In the genomic region with DNA sequence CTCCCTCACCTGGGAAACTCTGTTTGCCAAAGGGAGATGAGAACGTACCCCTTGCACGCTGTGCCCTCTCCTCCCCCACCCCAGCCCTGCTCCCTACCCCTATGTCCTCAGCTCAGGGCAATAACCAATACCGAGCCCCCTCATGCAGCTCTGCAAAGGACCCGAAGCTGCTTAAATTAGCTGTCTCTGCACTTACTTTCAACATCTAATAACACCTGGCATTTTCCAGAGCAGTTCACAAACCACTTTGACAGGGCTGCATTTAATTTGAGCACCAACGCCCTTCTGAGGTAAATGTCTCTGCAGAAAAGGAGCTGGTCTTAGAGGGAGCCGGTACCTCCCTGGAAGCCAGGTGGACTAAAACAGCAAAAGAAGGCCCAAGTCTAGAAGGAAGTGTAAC, we compare ENCODE assay signal across 19 mouse cellular contexts. TPM values are rescaled to one million over a fixed set of nuclear protein-coding genes. Genes with fewer than 3 reads are reported as not detected.
A peak's percentile ranks its signal among the peaks of the same experiment; 100 is the strongest.
DNase-seq lines count a peak whose midpoint lies in the region; ATAC-seq lines count a peak whose summit lies in the region.
"Had no signal": no experiment of that assay in that cellular context is flagged by ENCODE, and none has a peak within 500 bp of the region (broad histone marks: within the 10 kb centered on the region; RNA-seq: fewer than 3 reads in every experiment).

No protein-coding gene starts in this region.

- no peak for ATAC-seq in forebrain, embryonic 14.5 days
- no peak for ATAC-seq in midbrain, embryonic 14.5 days (ENCODE audit: low FRiP score, low TSS enrichment)
- ATAC-seq in limb, embryonic 11.5 days (ENCODE audit: insufficient number of reproducible peaks, low FRiP score, low TSS enrichment, low read depth): 0 out of 2 replicates have a peak, but pooled peaks have one; percentile 29
- ATAC-seq: forebrain, embryonic 16.5 days; lung, postnatal 0 days had no signal

- H3K4me1 ChIP-seq in forebrain, embryonic 10.5 days: peaks cover 32% of the 10 kb centered on the region
- H3K4me1 ChIP-seq in forebrain, embryonic 14.5 days (ENCODE audit: control insufficient read depth, insufficient read depth, low read length): no peaks in the 10 kb centered on the region
- peaks cover 14% of the 10 kb centered on the region for H3K4me1 ChIP-seq in midbrain, embryonic 10.5 days
- H3K4me1 ChIP-seq in midbrain, embryonic 14.5 days (ENCODE audit: control insufficient read depth, insufficient read depth, low read length): no peaks in the 10 kb centered on the region
- peaks cover 12% of the 10 kb centered on the region for H3K4me1 ChIP-seq in limb, embryonic 11.5 days (ENCODE audit: control insufficient read depth, insufficient read depth, low read length)

- H3K27ac ChIP-seq in forebrain, embryonic 10.5 days: no peak overlapping the region
- no peak overlapping the region for H3K27ac ChIP-seq in forebrain, embryonic 14.5 days (ENCODE audit: low read depth, low read length)
- H3K27ac ChIP-seq in midbrain, embryonic 10.5 days (replicated peaks): no peak overlapping the region
- H3K27ac ChIP-seq in midbrain, embryonic 14.5 days (replicated peaks; ENCODE audit: low read depth, low read length): no peak overlapping the region
- no peak overlapping the region for H3K27ac ChIP-seq in limb, embryonic 11.5 days (replicated peaks; ENCODE audit: low read depth, low read length)
- H3K27ac ChIP-seq: gastrocnemius, adult 2 months; hindbrain, embryonic 13.5 days; limb, embryonic 13.5 days had no signal

- peak; percentile 10 for DNase-seq in forebrain, embryonic 10.5 days (ENCODE audit: extremely low spot score, low spot score)
- no peak for DNase-seq in forebrain, embryonic 14.5 days (ENCODE audit: low spot score)
- peak; percentile 3 for DNase-seq in midbrain, embryonic 10.5 days (ENCODE audit: low spot score)
- no peak for DNase-seq in midbrain, embryonic 14.5 days
- DNase-seq in limb, embryonic 11.5 days (ENCODE audit: low spot score): no peak
- DNase-seq in thymus, postnatal 36 days: peak; percentile 68 to 76
- no peak for DNase-seq in embryo, embryonic 9.5 days (ENCODE audit: extremely low spot score)
- no peak for DNase-seq in urinary bladder, adult 2 months (ENCODE audit: low spot score)
- DNase-seq: adrenal gland, postnatal 36 days; cerebellum, adult 11 months; gastrocnemius, adult 2 months had no signal

- 51% methylated on average over 6 of the region's 6 CpGs for WGBS in forebrain, embryonic 10.5 days
- 50% methylated on average over 6 of the region's 6 CpGs for WGBS in forebrain, embryonic 14.5 days
- 53% methylated on average over 6 of the region's 6 CpGs for WGBS in midbrain, embryonic 10.5 days
- WGBS in midbrain, embryonic 14.5 days: 56% methylated on average over 6 of the region's 6 CpGs
- WGBS in limb, embryonic 11.5 days: 12% methylated on average over 6 of the region's 6 CpGs

- no peaks in the 10 kb centered on the region for H3K36me3 ChIP-seq in forebrain, embryonic 10.5 days (replicated peaks)
- H3K36me3 ChIP-seq in forebrain, embryonic 14.5 days (ENCODE audit: control insufficient read depth, insufficient read depth, low read length): no peaks in the 10 kb centered on the region
- H3K36me3 ChIP-seq in midbrain, embryonic 10.5 days: no peaks in the 10 kb centered on the region
- no peaks in the 10 kb centered on the region for H3K36me3 ChIP-seq in midbrain, embryonic 14.5 days (ENCODE audit: control insufficient read depth, insufficient read depth, low read length)
- no peaks in the 10 kb centered on the region for H3K36me3 ChIP-seq in limb, embryonic 11.5 days (ENCODE audit: control insufficient read depth, insufficient read depth, low read length)
- H3K36me3 ChIP-seq: G1E; heart, embryonic 12.5 days; hindbrain, embryonic 13.5 days; limb, embryonic 13.5 days had no signal

- H3K4me3 ChIP-seq in forebrain, embryonic 10.5 days: no peak overlapping the region
- H3K4me3 ChIP-seq in forebrain, embryonic 14.5 days (ENCODE audit: low read depth, low read length): no peak overlapping the region
- no peak overlapping the region for H3K4me3 ChIP-seq in midbrain, embryonic 10.5 days
- no peak overlapping the region for H3K4me3 ChIP-seq in midbrain, embryonic 14.5 days (replicated peaks; ENCODE audit: low read depth, low read length)
- no peak overlapping the region for H3K4me3 ChIP-seq in limb, embryonic 11.5 days (ENCODE audit: low read depth, low read length)
- H3K4me3 ChIP-seq: gastrocnemius, adult 2 months; heart, embryonic 12.5 days; hindbrain, embryonic 13.5 days; limb, embryonic 13.5 days; myocyte had no signal

- no peak overlapping the region for H3K9ac ChIP-seq in forebrain, embryonic 14.5 days (ENCODE audit: low read length)
- no peak overlapping the region for H3K9ac ChIP-seq in midbrain, embryonic 14.5 days (replicated peaks; ENCODE audit: low read length)
- H3K9ac ChIP-seq in limb, embryonic 11.5 days (ENCODE audit: low read length): no peak overlapping the region
- H3K9ac ChIP-seq: heart, embryonic 12.5 days; hindbrain, embryonic 13.5 days; limb, embryonic 13.5 days had no signal

- no peak overlapping the region for H3K4me2 ChIP-seq in forebrain, embryonic 14.5 days (ENCODE audit: low read length)
- H3K4me2 ChIP-seq in midbrain, embryonic 14.5 days (ENCODE audit: low read length): no peak overlapping the region
- H3K4me2 ChIP-seq in limb, embryonic 11.5 days (ENCODE audit: low read depth, severe bottlenecking): no peak overlapping the region
- H3K4me2 ChIP-seq: heart, embryonic 12.5 days; hindbrain, embryonic 13.5 days; limb, embryonic 13.5 days; midbrain, embryonic 11.5 days had no signal

- no peaks in the 10 kb centered on the region for H3K9me3 ChIP-seq in forebrain, embryonic 10.5 days
- no peaks in the 10 kb centered on the region for H3K9me3 ChIP-seq in forebrain, embryonic 14.5 days (replicated peaks; ENCODE audit: control insufficient read depth, low read length)
- H3K9me3 ChIP-seq in midbrain, embryonic 10.5 days (replicated peaks): no peaks in the 10 kb centered on the region
- no peaks in the 10 kb centered on the region for H3K9me3 ChIP-seq in midbrain, embryonic 14.5 days (ENCODE audit: control insufficient read depth, low read length)
- H3K9me3 ChIP-seq in limb, embryonic 11.5 days (ENCODE audit: control insufficient read depth, low read length): no peaks in the 10 kb centered on the region
- H3K9me3 ChIP-seq: G1E; hindbrain, embryonic 13.5 days; limb, embryonic 13.5 days had no signal

- H3K27me3 ChIP-seq in forebrain, embryonic 10.5 days (ENCODE audit: poor library complexity, severe bottlenecking): no peaks in the 10 kb centered on the region
- H3K27me3 ChIP-seq in forebrain, embryonic 14.5 days (replicated peaks; ENCODE audit: control insufficient read depth, insufficient read depth, low read length): no peaks in the 10 kb centered on the region
- no peaks in the 10 kb centered on the region for H3K27me3 ChIP-seq in midbrain, embryonic 10.5 days (ENCODE audit: low read depth, poor library complexity, severe bottlenecking)
- no peaks in the 10 kb centered on the region for H3K27me3 ChIP-seq in midbrain, embryonic 14.5 days (ENCODE audit: control insufficient read depth, insufficient read depth, low read length)
- no peaks in the 10 kb centered on the region for H3K27me3 ChIP-seq in limb, embryonic 11.5 days (ENCODE audit: control insufficient read depth, insufficient read depth, low read length)
- H3K27me3 ChIP-seq: heart, embryonic 12.5 days; hindbrain, embryonic 13.5 days; limb, embryonic 13.5 days had no signal

RNA-seq across cellular contexts. Expression of a gene that starts 3.4 kb away (rescaled TPM):
- polyA plus RNA-seq in forebrain, embryonic 10.5 days (2016; fragmentation: Nextera tagmentation; extraction: Ambion mirVana): 165 and 168 TPM in 2 replicates
- 83.1 and 91.8 TPM in 2 replicates for polyA plus RNA-seq in forebrain, embryonic 14.5 days (2014; fragmentation: Nextera tagmentation; extraction: Ambion mirVana)
- polyA plus RNA-seq in midbrain, embryonic 10.5 days (2016; fragmentation: Nextera tagmentation; extraction: Ambion mirVana): 163 and 168 TPM in 2 replicates
- polyA plus RNA-seq in midbrain, embryonic 14.5 days (2014; fragmentation: Nextera tagmentation; extraction: Ambion mirVana): 58.7 and 80.0 TPM in 2 replicates
- polyA plus RNA-seq in limb, embryonic 11.5 days (2014; fragmentation: Nextera tagmentation; extraction: Ambion mirVana): 205 and 216 TPM in 2 replicates
- polyA plus RNA-seq in urinary bladder, adult 2 months (2012; rRNA removed): 41.3 and 47.1 TPM in 2 replicates

Comparison
In these comparisons a context has a peak if more than half of its experiments do, and no peak if none do; other contexts are left out.
1. DNase-seq: peak in forebrain, embryonic 10.5 days (single experiment), midbrain, embryonic 10.5 days (single experiment) and thymus, postnatal 36 days (2 of 2); none in forebrain, embryonic 14.5 days (single experiment), midbrain, embryonic 14.5 days (single experiment), limb, embryonic 11.5 days (single experiment), embryo, embryonic 9.5 days (single experiment) and urinary bladder, adult 2 months (single experiment).